Comparison of ENCODE assay signal across 8 mouse cellular contexts in genomic region chr5:44538000-44538395, GRCm38 (mm10).
DNase-seq lines count a peak whose midpoint lies in the region.

No protein-coding gene starts in this region.

- intact Hi-C loops in heart, postnatal 10 days (cut with DNase I), result no loop called here

- DNase-seq in brain, embryonic 18.5 days (ENCODE audit: low read depth, low spot score), result peak; percentile 96
- DNase-seq in embryo, embryonic 10.5 days (ENCODE audit: low spot score), result peak; percentile 90
- DNase-seq in heart, postnatal 10 days, result peak; percentile 25 to 27
- peak; percentile 42 to 86 for DNase-seq in left cerebral cortex, adult 8-10 months (ENCODE audit: low spot score in 2 of 2)
- peak; percentile 86 for DNase-seq in retina, postnatal 7 days (ENCODE audit: low read depth, low spot score)
- DNase-seq in spleen, postnatal 36 days (ENCODE audit: low spot score in 2 of 2), result no peak
- DNase-seq in gastrocnemius, postnatal 25 days, result no peak
- DNase-seq in B cell, adult 2 months, result no peak

Comparison
In these comparisons a context has a peak if more than half of its experiments do, and no peak if none do; other contexts are left out.
1. DNase-seq: peak in brain, embryonic 18.5 days (single experiment), embryo, embryonic 10.5 days (single experiment), heart, postnatal 10 days (2 of 2), left cerebral cortex, adult 8-10 months (2 of 2) and retina, postnatal 7 days (single experiment); none in spleen, postnatal 36 days (0 of 2), gastrocnemius, postnatal 25 days (single experiment) and B cell, adult 2 months (0 of 2).